Mouse (Mus musculus) ovary, adult 18-20 months (tissue): ENCODE measurements around the gene Xpc.

Source experiments
- DNase-seq: peaks from one replicate; pipeline ENCODE4 v3.0.0; 2022; ENCODE audit warnings: low spot score, mixed read lengths

Xpc gene

DNA sequence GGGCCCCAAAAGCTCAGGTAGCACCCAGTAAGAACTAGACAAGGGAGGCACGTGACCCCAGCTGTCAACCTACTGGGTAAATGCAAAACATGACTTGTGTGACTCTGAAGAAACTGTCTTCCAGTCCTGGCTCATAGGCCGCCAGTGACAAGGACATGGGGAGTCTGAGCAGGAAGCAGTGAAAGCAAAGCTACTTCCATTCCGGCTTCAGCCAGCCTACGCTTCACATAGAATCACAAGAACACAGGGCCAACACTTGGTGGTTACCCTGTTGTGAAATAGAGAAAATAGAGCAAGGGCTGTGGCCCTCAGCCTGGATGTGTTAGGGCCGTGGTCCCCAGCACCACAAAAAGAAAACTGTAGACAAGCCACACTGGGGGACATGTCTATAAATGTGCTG lies 7.1 kb upstream of the Xpc start:
- DNase-seq: no peak

GRCm38 (mm10) chr6:91518454-91519020 lies 2.8 kb upstream of the Xpc start:
- DNase-seq: no peak

GRCm38 (mm10) chr6:91514737-91515362 lies 838 bp downstream of the Xpc start:
- DNase-seq: no peak

- no peak for DNase-seq
Observed at GRCm38 (mm10) chr6:91514135-91514534, 1.6 kb downstream of the Xpc start.

DNA sequence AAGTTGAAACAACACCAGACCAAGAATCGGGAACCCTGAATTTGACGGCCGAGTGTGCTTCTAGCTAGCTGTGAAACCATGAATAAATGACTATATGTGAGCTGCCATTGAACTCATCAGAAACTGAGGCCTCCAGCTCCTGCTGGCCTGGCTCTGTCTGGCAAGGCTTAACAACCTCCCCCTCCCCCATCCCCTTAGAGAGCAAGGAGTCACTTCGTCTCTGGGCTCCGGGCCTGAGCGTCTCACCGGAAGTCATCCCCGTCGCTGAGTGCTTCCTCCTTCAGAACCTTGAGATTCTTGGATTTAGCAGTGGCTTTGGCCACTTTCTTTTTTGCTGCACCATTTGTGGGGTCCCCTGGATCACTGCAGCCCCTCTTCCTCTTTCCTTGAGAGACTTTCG lies 5.5 kb downstream of the Xpc start:
- DNase-seq: no peak

GRCm38 (mm10) chr6:91509326-91509725 lies 6.4 kb downstream of the Xpc start:
- DNase-seq: no peak

- no peak for DNase-seq
Observed at GRCm38 (mm10) chr6:91508041-91508440, 7.6 kb downstream of the Xpc start.

DNA sequence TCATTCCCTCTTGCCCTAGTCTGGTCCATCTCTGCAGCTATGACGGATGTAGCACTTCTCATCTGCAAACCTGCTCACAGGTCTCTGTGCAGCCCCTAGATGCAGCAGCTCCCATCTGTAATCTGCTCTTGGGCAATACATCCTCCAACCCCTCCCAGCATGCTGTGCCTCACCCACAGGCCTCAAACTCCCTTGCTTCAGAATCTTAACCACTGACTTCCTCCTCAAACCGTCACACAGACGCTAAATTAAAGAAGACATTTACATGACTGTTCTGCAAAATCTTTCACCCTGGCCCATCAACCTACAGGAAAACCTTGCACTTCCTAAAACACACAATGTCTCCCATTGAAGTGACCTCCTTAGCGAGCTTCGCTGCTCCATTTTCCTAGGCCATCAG lies 9.7 kb downstream of the Xpc start:
- no peak for DNase-seq

GRCm38 (mm10) chr6:91503302-91503701 lies 12.4 kb downstream of the Xpc start:
- no peak for DNase-seq

- DNase-seq: no peak
Observed at GRCm38 (mm10) chr6:91494526-91494925, 21.2 kb downstream of the Xpc start.

DNA sequence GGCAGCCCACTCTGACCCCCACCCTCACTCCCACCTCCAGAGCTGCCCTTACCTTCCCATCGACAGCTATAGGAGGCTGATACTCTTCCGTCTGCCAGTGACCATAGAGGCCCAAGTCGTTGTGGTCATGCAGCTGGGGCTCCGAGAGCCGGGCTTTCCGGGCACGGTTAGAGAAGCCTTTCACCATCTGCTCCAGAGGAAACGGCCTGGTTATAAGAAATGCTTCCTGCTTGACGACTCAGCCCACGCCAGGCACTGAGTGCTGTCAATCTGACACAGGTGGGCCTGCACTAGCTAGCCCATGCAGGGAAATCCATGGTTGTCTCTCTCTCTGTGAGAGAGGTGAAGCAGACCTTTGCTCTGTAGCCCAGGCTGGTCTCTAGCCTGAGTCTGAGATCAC lies 22.6 kb downstream of the Xpc start:
- DNase-seq: no peak

GRCm38 (mm10) chr6:91491004-91491403 lies 24.7 kb downstream of the Xpc start:
- DNase-seq: no peak

DNA sequence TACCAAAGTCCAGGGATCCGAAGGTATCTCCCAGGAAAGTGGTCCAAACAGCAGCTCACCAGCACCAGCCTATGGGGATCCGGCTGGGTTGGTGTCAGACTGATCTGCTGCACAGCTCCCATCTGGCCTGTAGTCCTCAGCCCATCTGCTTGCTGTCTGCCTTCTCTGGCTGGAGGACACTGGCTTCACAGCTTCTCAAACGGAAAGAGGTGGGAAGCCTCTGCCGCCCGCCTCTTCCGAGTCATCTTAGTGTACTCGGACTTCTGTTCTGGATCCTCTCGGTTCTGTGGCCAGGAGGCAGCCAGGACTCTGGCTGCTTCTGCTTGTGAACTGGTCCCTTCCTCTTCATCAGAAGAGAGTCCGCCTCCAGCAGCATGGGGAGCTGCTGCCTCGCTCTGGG lies 25.8 kb downstream of the Xpc start:
- DNase-seq: no peak

GRCm38 (mm10) chr6:91488496-91489212 lies 27.0 kb downstream of the Xpc start:
- DNase-seq: peak; percentile 21

GRCm38 (mm10) chr6:91486736-91487453 lies 28.8 kb downstream of the Xpc start:
- no peak for DNase-seq

- DNase-seq: no peak
Observed at GRCm38 (mm10) chr6:91483371-91483770, 32.3 kb downstream of the Xpc start.

GRCm38 (mm10) chr6:91476541-91476940 lies 39.1 kb downstream of the Xpc start:
- no peak for DNase-seq

DNA sequence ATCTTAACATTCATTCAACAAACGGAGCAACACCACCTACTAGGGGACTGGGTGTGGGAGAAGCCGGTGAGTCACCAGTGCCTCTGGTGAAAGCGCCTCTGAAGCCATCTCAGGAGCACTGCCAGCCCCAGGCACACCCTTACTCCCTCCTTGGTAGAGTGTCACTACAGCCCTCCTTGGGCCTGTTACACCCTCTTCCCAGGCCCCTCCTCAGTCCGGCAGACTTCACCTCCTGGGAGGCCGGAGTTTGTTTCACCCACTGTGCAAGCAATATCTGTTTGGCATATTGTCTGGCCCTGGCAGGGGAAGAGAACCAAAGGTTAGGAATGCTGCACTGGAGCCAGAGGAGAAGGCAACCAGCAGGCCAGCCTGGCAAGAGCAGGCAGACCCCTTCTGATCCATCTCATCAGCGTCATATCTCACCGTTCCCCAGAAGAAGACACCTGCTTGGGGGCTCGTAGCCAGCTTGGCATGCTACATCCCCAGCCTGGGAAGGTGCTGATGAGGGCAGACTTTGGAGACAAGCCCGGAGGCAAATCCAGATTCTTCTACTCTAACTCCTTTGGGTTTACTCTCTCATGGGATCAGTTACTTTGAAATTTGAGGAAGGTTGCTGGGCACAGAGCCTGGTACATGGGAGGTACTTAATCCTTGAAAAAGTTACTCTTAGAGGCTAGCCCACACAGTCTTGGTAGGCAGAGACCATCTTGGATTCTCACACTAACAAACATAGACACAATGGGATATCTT lies 41.1 kb downstream of the Xpc start:
- no peak for DNase-seq

DNA sequence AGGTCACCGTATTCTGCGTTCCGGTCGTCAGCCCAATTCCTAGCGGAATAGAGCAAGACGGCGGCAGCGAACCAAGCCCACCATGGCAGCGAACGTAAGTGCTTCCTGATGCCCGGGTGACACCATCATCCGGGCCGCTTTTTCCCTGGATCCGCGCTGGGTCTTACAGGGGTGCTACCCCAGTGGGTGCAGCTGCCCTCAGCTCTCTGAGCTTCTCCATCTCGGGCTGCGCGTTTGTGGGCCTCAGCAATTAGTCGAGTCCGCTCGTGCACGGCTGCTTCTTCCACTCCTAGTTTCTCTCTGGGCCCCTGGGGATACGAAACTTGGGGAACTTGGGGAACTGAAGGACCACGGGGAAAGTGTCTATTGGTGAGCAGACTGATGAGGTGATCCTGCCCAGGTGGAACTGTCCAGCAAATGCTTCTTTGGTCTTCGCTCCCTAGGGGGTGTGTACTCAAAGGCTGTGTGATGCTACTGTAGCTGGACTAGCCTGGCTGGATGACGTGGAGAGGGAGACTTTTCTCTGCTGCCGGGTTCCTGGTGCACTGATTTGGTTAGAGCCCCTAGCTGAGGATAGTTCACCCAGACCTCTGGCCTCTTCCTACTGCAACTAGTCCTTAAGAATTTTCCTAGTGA lies 41.8 kb downstream of the Xpc start:
- no peak for DNase-seq

GRCm38 (mm10) chr6:91472868-91473804 lies 42.6 kb downstream of the Xpc start, which contains the start of the genes Chchd4 and Tmem43:
Gene Chchd4 (minus strand): TSS chr6:91473546.
Gene Tmem43 (plus strand): TSS chr6:91473703.
- peak; percentile 99 for DNase-seq
